Mouse (Mus musculus): ENCODE data around the gene Gm9495.

- TF ChIP-seq POLR2A (IDR thresholded peaks at IDR 0.05; ENCODE audit: insufficient read depth, low read length) = no peak
- no peak for TF ChIP-seq CTCF (IDR thresholded peaks at IDR 0.05; ENCODE audit: low read depth, low read length)
- no peak for TF ChIP-seq EP300 (IDR thresholded peaks at IDR 0.05; ENCODE audit: insufficient read depth, low read depth, low read length)
These were observed 39.0 kb downstream of the Gm9495 start for GRCm38 (mm10) chr8:69414326-69414725.

All from ES-Bruce4 (cell line).